11 mouse cellular contexts compared by ENCODE assay signal in the genomic region with DNA sequence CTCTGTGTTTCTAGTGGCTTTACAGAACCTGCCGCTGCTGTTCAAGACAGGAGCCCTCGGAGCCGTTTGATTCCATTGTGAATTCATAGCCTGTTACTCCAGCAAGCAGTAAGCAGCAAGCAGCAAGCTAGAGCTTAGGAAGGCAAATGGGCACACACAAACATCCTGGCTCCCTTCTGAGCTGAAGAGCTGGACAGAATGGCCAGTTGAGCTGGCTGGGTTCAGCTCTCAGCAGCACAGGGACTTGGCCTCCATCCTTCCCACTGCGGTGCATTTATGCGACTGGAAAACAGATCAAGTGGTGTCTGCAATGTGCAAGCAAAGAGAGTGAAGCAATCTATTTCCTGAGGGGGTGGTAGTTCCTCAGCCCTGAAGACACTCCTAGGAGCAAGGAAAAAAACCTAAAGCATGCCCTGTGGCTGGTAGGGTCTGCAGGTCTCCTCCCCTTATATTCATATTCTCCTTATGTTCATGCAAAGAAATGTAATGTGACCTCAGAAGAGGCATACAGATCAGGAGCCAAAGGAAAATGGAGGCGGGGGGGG.
DNase-seq lines count a peak whose midpoint lies in the region; ATAC-seq lines count a peak whose summit lies in the region.
"Had no signal": no experiment of that assay in that cellular context is flagged by ENCODE, and none has a peak within 500 bp of the region (broad histone marks: within the 10 kb centered on the region; RNA-seq: fewer than 3 reads in every experiment).

No protein-coding gene starts in this region.

- WGBS in hindbrain, embryonic 14.5 days = 59% methylated on average over 6 of the region's 6 CpGs

- H3K4me1 ChIP-seq in hindbrain, embryonic 14.5 days (replicated peaks; ENCODE audit: control insufficient read depth, insufficient read depth, low read length) = peaks cover 11% of the 10 kb centered on the region

- H3K27ac ChIP-seq in hindbrain, embryonic 14.5 days = peak overlapping the region; percentile 83
- H3K27ac ChIP-seq: macrophage had no signal

- H3K9ac ChIP-seq in hindbrain, embryonic 14.5 days = peak overlapping the region; percentile 5; the same call in 1 of the 2 replicates

- no peaks in the 10 kb centered on the region for H3K36me3 ChIP-seq in hindbrain, embryonic 14.5 days (replicated peaks; ENCODE audit: control insufficient read depth, insufficient read depth)

- H3K9me3 ChIP-seq in hindbrain, embryonic 14.5 days (ENCODE audit: control insufficient read depth, low read length) = no peaks in the 10 kb centered on the region

- peak; percentile 10 for DNase-seq in adrenal gland, adult 2 months
- no peak for DNase-seq in adrenal gland, postnatal 4 days (ENCODE audit: low spot score in 2 of 2)
- peak; percentile 33 for DNase-seq in right cerebral cortex, adult 18-20 months
- no peak for DNase-seq in right cerebral cortex, postnatal 14 days
- DNase-seq in hindbrain, embryonic 14.5 days (ENCODE audit: low spot score) = peak; percentile 32
- DNase-seq in urinary bladder, postnatal 10 days (ENCODE audit: low spot score) = no peak
- no peak for DNase-seq in kidney, adult 9 months
- DNase-seq: retina, postnatal 1 day had no signal

- no peak overlapping the region for H3K4me3 ChIP-seq in hindbrain, embryonic 14.5 days (replicated peaks; ENCODE audit: low read length)

- no peak for ATAC-seq in hindbrain, embryonic 14.5 days (ENCODE audit: low FRiP score)
- ATAC-seq in CD4-positive, CD25-positive, alpha-beta regulatory T cell, adult 4 months = no peak
- ATAC-seq: inflammation-experienced regulatory T-cells, adult 6 months had no signal

- no peaks in the 10 kb centered on the region for H3K27me3 ChIP-seq in hindbrain, embryonic 14.5 days (ENCODE audit: control insufficient read depth, insufficient read depth, low read length)

- H3K4me2 ChIP-seq in hindbrain, embryonic 14.5 days (replicated peaks) = no peak overlapping the region

Comparison
In these comparisons a context has a peak if more than half of its experiments do, and no peak if none do; other contexts are left out.
1. DNase-seq: peak in adrenal gland, adult 2 months (single experiment), right cerebral cortex, adult 18-20 months (single experiment) and hindbrain, embryonic 14.5 days (single experiment); none in adrenal gland, postnatal 4 days (0 of 2), right cerebral cortex, postnatal 14 days (single experiment), urinary bladder, postnatal 10 days (single experiment) and kidney, adult 9 months (single experiment).